Mouse (Mus musculus) MEL (cell line): ENCODE results near the gene 1700021F05Rik. TPM values are rescaled to one million over a fixed set of nuclear protein-coding genes. Genes with fewer than 3 reads are reported as not detected.

Experiments used
- DNase-seq: peaks from one replicate; pipeline ENCODE4 v3.0.0; 2011; ENCODE audit warnings: low read depth, low spot score
- H3K27ac ChIP-seq: 2 replicates; pipeline ENCODE4 v1.5.1; 2012; ENCODE audit warnings: low read depth, mild to moderate bottlenecking, control low read depth, low read length, moderate library complexity; ENCODE audit not compliant: control insufficient read depth
- H3K27me3 ChIP-seq, 2 experiments: fragments of 150-350 bp in 1 of 2; sonication (generic) in 1 of 2; 2 replicates each; pipeline ENCODE4 v1.6.1; 2012; ENCODE audit warnings: low read length in 2 of 2, mild to moderate bottlenecking in 2 of 2, improper control_type of control experiment in 1 of 2, moderate library complexity in 1 of 2; ENCODE audit not compliant: insufficient read depth in 2 of 2, control insufficient read depth in 1 of 2
- H3K36me3 ChIP-seq, 2 experiments: 2 replicates each; pipeline ENCODE4 v1.6.1; 2012 to 2014; ENCODE audit warnings: low read length in 2 of 2, improper control_type of control experiment in 1 of 2, inconsistent platforms in 1 of 2, mild to moderate bottlenecking in 1 of 2; ENCODE audit not compliant: insufficient read depth in 2 of 2, control insufficient read depth in 1 of 2
- H3K4me1 ChIP-seq, 2 experiments: fragments of 150-350 bp in 1 of 2; sonication (generic) in 1 of 2; 2 replicates each; pipeline ENCODE4 v1.6.1; 2012; ENCODE audit warnings: low read length in 2 of 2, improper control_type of control experiment in 1 of 2, mild to moderate bottlenecking in 1 of 2; ENCODE audit not compliant: insufficient read depth in 2 of 2, control insufficient read depth in 1 of 2
- H3K4me3 ChIP-seq, 2 experiments: fragments of 150-350 bp in 1 of 2; sonication (generic) in 1 of 2; 2 replicates each; pipeline ENCODE4 v1.5.1; 2012; ENCODE audit warnings: low read depth in 2 of 2, low read length in 2 of 2, mild to moderate bottlenecking in 2 of 2, moderate library complexity in 2 of 2, control low read depth in 1 of 2, improper control_type of control experiment in 1 of 2; ENCODE audit not compliant: control insufficient read depth in 1 of 2, insufficient read depth in 1 of 2
- H3K79me2 ChIP-seq: 2 replicates; pipeline ENCODE4 v1.6.1; 2012; ENCODE audit warnings: mild to moderate bottlenecking, low read length, moderate library complexity; ENCODE audit not compliant: control insufficient read depth, poor library complexity, insufficient read depth
- H3K9ac ChIP-seq: 2 replicates; pipeline ENCODE4 v1.6.1; 2012; ENCODE audit warnings: low read depth, mild to moderate bottlenecking, control low read depth, low read length, moderate library complexity; ENCODE audit not compliant: control insufficient read depth, poor library complexity, severe bottlenecking
- H3K9me3 ChIP-seq: fragments of 150-350 bp; sonication (generic); replicated peaks from 2 replicates; pipeline ENCODE4 v1.6.1; 2012; ENCODE audit warnings: mild to moderate bottlenecking, low read length, improper control_type of control experiment, moderate library complexity; ENCODE audit not compliant: insufficient read depth
- BHLHE40 ChIP-seq: IDR thresholded peaks from 2 replicates; pipeline ENCODE4 v1.6.1; 2012; ENCODE audit warnings: low read depth, mild to moderate bottlenecking, inconsistent platforms, low read length, improper control_type of control experiment, borderline replicate concordance
- CHD2 ChIP-seq: IDR thresholded peaks from 2 replicates; pipeline ENCODE4 v1.6.1; 2011; ENCODE audit warnings: low read length, improper control_type of control experiment
- CTCF ChIP-seq, 3 experiments: IDR thresholded peaks in 2 of 3; conservative IDR thresholded peaks in 1 of 3; 2 replicates each; pipeline ENCODE4 v1.5.1; 2011 to 2012; ENCODE audit warnings: low read length in 3 of 3, low read depth in 2 of 3, mild to moderate bottlenecking in 2 of 3, improper control_type of control experiment in 1 of 3, inconsistent platforms in 1 of 3, mixed read lengths in 1 of 3, moderate library complexity in 1 of 3; ENCODE audit not compliant: control insufficient read depth in 1 of 3, insufficient read depth in 1 of 3, poor library complexity in 1 of 3, severe bottlenecking in 1 of 3
- ELF1 ChIP-seq: IDR thresholded peaks from 2 replicates; pipeline ENCODE4 v1.6.1; 2014; ENCODE audit warnings: low read depth, mild to moderate bottlenecking, inconsistent platforms, low read length, improper control_type of control experiment, moderate library complexity
- EP300 ChIP-seq, 2 experiments: IDR thresholded peaks; 2 replicates each; pipeline ENCODE4 v1.6.1; 2011; ENCODE audit warnings: improper control_type of control experiment in 2 of 2, low read length in 2 of 2, low read depth in 1 of 2, mild to moderate bottlenecking in 1 of 2
- GATA1 ChIP-seq: IDR thresholded peaks from 2 replicates; pipeline ENCODE4 v1.6.1; 2011; ENCODE audit warnings: low read depth, low read length, improper control_type of control experiment
- HCFC1 ChIP-seq: IDR thresholded peaks from 2 replicates; pipeline ENCODE4 v1.6.1; 2012; ENCODE audit warnings: low read depth, mild to moderate bottlenecking, inconsistent platforms, low read length, improper control_type of control experiment, moderate library complexity
- JUND ChIP-seq: IDR thresholded peaks from 2 replicates; pipeline ENCODE4 v1.6.1; 2011; ENCODE audit warnings: low read depth, mild to moderate bottlenecking, improper control_type of control experiment, low read length
- KAT2A ChIP-seq: conservative IDR thresholded peaks from 2 replicates; pipeline ENCODE4 v1.6.1; 2012; ENCODE audit warnings: low read depth, low read length, improper control_type of control experiment, inconsistent platforms
- MAFK ChIP-seq: IDR thresholded peaks from 2 replicates; pipeline ENCODE4 v1.6.1; 2011; ENCODE audit warnings: low read depth, mild to moderate bottlenecking, low read length, improper control_type of control experiment, borderline replicate concordance
- MAX ChIP-seq: IDR thresholded peaks from 2 replicates; pipeline ENCODE4 v1.6.1; 2011; ENCODE audit warnings: low read length, improper control_type of control experiment
- MAZ ChIP-seq: IDR thresholded peaks from 2 replicates; pipeline ENCODE4 v1.6.1; 2012; ENCODE audit warnings: low read depth, mild to moderate bottlenecking, inconsistent platforms, low read length, improper control_type of control experiment
- MEF2A ChIP-seq: IDR thresholded peaks from 2 replicates; pipeline ENCODE4 v1.6.1; 2014; ENCODE audit warnings: low read depth, mild to moderate bottlenecking, inconsistent platforms, low read length, improper control_type of control experiment; ENCODE audit not compliant: poor library complexity, insufficient replicate concordance, severe bottlenecking; ENCODE audit errors: extremely low read depth
- MYB ChIP-seq: IDR thresholded peaks from 2 replicates; pipeline ENCODE4 v1.6.1; 2011; ENCODE audit warnings: mild to moderate bottlenecking, low read depth, low read length, improper control_type of control experiment
- MYC ChIP-seq: IDR thresholded peaks from 2 replicates; pipeline ENCODE4 v1.6.1; 2011; ENCODE audit warnings: low read depth, mild to moderate bottlenecking, low read length, improper control_type of control experiment, moderate library complexity
- RCOR1 ChIP-seq: IDR thresholded peaks from 2 replicates; pipeline ENCODE4 v1.6.1; 2012; ENCODE audit warnings: low read depth, mild to moderate bottlenecking, inconsistent platforms, low read length, improper control_type of control experiment
- TAL1 ChIP-seq: IDR thresholded peaks from 2 replicates; pipeline ENCODE4 v1.6.1; 2012; ENCODE audit warnings: mild to moderate bottlenecking, inconsistent platforms, low read length, moderate library complexity, mixed read lengths
- TBP ChIP-seq: IDR thresholded peaks from 2 replicates; pipeline ENCODE4 v1.8.0; 2011; ENCODE audit warnings: low read depth, low read length, improper control_type of control experiment
- TCF12 ChIP-seq: IDR thresholded peaks from 2 replicates; pipeline ENCODE4 v1.6.1; 2014; ENCODE audit warnings: low read depth, mild to moderate bottlenecking, inconsistent platforms, low read length, improper control_type of control experiment, moderate library complexity
- UBTF ChIP-seq: IDR thresholded peaks from 2 replicates; pipeline ENCODE4 v1.6.1; 2012; ENCODE audit warnings: low read depth, mild to moderate bottlenecking, inconsistent platforms, low read length, improper control_type of control experiment, moderate library complexity, borderline replicate concordance; ENCODE audit not compliant: insufficient read depth
- USF1 ChIP-seq: IDR thresholded peaks from 2 replicates; pipeline ENCODE4 v1.6.1; 2014; ENCODE audit warnings: low read depth, mild to moderate bottlenecking, inconsistent platforms, low read length, improper control_type of control experiment, moderate library complexity
- ZC3H11A ChIP-seq: IDR thresholded peaks from 2 replicates; pipeline ENCODE4 v1.6.1; 2012; ENCODE audit warnings: low read depth, mild to moderate bottlenecking, inconsistent platforms, low read length, improper control_type of control experiment
- ZKSCAN1 ChIP-seq: IDR thresholded peaks from 2 replicates; pipeline ENCODE4 v1.6.1; 2012; ENCODE audit warnings: low read depth, mild to moderate bottlenecking, inconsistent platforms, low read length, improper control_type of control experiment, moderate library complexity
- polyA plus RNA-seq, 2 experiments: library from polyadenylated mRNA; stranded (reverse) in 1 of 2; unstranded in 1 of 2; fragments of >175 nt in 1 of 2; fragments of >200 nt in 1 of 2; gene quantifications; 2 replicates each; pipeline versions ENCODE4 v1.2.1 to v1.2.4; 2012; ENCODE audit warnings: low replicate concordance in 2 of 2, low read depth in 1 of 2; ENCODE audit not compliant: insufficient read length in 2 of 2, insufficient read depth in 1 of 2, missing spikeins in 1 of 2
- total RNA-seq: library from RNA; depleted of rRNA; stranded (reverse); fragments of 300-350 nt; gene quantifications from 2 replicates; pipeline ENCODE4 v1.2.3, GENCODE M21; 2012

The 1700021F05Rik gene
- total and polyA plus RNA-seq, 3 experiments = 66.5 to 93.8 TPM; not detected in 1

DNA sequence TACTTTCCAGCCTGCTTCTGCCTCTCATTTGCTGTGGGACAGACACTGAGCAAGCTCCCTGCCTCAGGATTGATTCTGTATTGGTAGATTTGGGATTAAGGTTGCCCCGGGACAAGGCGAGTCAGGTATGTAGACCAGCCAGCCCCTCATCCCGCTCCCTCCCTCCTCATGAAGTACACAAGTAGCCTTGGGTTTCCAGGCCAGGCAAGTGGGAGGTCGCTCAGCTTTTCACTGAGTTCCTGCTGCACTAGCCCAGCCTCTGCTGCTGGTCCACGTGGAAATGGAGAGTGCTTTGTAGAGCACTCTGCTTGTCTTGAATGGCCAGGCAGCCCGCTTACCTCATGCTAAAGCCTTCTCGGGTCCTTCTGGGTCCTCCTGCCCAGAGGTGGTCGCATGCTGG, 50.8 kb downstream of the 1700021F05Rik start:
- no peak for DNase-seq

DNA sequence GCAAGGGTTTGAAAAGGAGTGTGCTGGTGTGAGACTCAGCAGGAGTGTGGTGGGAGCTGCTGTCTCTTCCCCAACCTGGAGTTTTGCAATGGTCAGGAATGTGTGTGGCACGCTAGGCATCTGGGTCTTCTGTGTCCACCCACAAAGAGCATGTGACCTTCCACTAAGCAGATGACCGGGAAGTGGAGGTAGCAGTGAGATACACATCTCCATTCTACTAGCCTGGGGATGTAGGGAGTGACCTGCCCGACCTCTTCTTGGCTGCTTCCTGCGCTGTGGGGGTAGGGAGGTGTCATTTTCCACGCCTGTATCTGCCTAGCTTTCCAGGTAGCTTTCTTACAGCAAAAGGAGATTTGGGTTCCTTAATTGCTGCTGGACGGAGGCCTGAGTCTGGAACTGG, 51.2 kb downstream of the 1700021F05Rik start:
- H3K9ac ChIP-seq = no peak overlapping the region
- no peaks in the 10 kb centered on the region for H3K4me1 ChIP-seq
- H3K4me3 ChIP-seq = no peak overlapping the region
- DNase-seq = no peak
- no peaks in the 10 kb centered on the region for H3K9me3 ChIP-seq
- no peaks in the 10 kb centered on the region for H3K27me3 ChIP-seq
- H3K79me2 ChIP-seq = peaks cover 15% of the 10 kb centered on the region
- no peak for TF ChIP-seq MAX
- TF ChIP-seq EP300 (IDR thresholded peaks at IDR 0.05; ENCODE audit: low read depth in 1 of 2, low read length in 2 of 2) = no peak
- no peak overlapping the region for H3K27ac ChIP-seq
- H3K36me3 ChIP-seq = no peaks in the 10 kb centered on the region; a peak in 1 of 4 replicates

More for the DNA sequence above, 50.8 kb downstream of the 1700021F05Rik start:
- Histone ChIP-seq H3K27ac (no peak overlapping the region), H3K27me3 (no peaks in the 10 kb centered on the region), H3K79me2 (peaks cover 15% of the 10 kb centered on the region), H3K9ac (no peak overlapping the region), H3K36me3 (no peaks in the 10 kb centered on the region; a peak in 1 of 4 replicates), H3K9me3 (no peaks in the 10 kb centered on the region)
- no peak for TF ChIP-seq ZKSCAN1
- no peak for TF ChIP-seq MEF2A
- TF ChIP-seq MAFK = no peak
- TF ChIP-seq GATA1 = no peak
- no peak for TF ChIP-seq MYB
- no peak for TF ChIP-seq HCFC1
- TF ChIP-seq TBP = no peak
- TF ChIP-seq CHD2 = no peak
- TF ChIP-seq RCOR1 = no peak
- TF ChIP-seq BHLHE40 = no peak
- no peak for TF ChIP-seq CTCF (IDR thresholded peaks at IDR 0.05 in 2 of 3, conservative IDR thresholded peaks at IDR 0.05 in 1 of 3; ENCODE audit: control insufficient read depth in 1 of 3, insufficient read depth in 1 of 3, low read depth in 2 of 3, low read length in 3 of 3, poor library complexity in 1 of 3, severe bottlenecking in 1 of 3)
- TF ChIP-seq JUND = no peak
- TF ChIP-seq, all 39 proteins: peak for 0
- Histone ChIP-seq H3K4me3 (no peak overlapping the region), H3K4me1 (no peaks in the 10 kb centered on the region)

DNA sequence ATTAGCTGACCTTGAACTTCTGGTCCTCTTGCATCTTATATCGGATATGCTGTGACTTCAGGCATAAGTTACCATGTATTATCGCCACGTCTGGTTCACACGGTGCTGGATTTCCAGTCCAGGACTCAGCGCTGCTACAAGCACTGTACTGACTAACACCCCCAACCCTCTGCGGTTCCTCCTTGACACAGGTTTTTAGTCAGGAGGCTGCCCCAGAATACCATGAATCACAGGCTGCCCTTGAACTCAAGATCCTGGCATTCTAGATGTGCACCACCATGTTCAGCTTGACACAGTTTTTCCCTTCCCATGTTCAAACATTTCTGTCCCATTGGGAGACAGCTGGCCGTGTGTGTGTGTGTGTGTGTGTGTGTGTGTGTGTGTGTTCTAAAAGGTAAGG, 51.7 kb downstream of the 1700021F05Rik start:
- H3K9ac ChIP-seq = no peak overlapping the region
- no peak for DNase-seq
- H3K9me3 ChIP-seq = no peaks in the 10 kb centered on the region
- no peaks in the 10 kb centered on the region for H3K27me3 ChIP-seq
- no peaks in the 10 kb centered on the region for H3K4me1 ChIP-seq
- no peak overlapping the region for H3K27ac ChIP-seq
- peaks cover 17% of the 10 kb centered on the region for H3K79me2 ChIP-seq
- H3K4me3 ChIP-seq = no peak overlapping the region
- TF ChIP-seq USF1 (no peak), KAT2A (no peak), TCF12 (no peak), MYC (no peak), ELF1 (no peak), TAL1 (no peak), MAZ (no peak), UBTF (no peak), ZC3H11A (no peak), MYB (no peak)
- H3K36me3 ChIP-seq = no peaks in the 10 kb centered on the region; a peak in 1 of 4 replicates
